Mouse (Mus musculus): ENCODE results near the gene Fam131b.

Gene Fam131b

GRCm38 (mm10) chr6:42355794-42356600, 31.6 kb upstream of the Fam131b start:
- no peak for DNase-seq (ENCODE audit: extremely low spot score, low read depth, low spot score)

DNA sequence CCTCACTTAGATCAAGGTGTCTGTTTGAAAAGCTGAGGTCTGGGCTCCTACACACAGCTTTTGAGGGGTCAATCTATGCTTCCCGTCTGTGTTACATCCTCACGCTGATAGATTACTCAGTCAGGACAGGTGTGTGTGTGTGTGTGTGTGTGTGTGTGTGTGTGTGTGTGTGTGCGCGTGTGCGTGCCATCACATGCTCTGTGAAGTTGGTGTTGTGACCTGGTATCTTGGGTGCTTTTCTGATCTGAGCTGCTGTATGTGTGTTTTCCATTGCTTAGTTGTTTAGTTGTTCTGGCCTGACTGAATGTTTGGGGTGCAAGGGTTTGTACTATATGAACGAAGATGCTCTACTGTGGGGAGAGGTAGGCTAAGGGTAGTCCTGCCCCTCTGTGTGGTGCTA, 30.9 kb upstream of the Fam131b start:
- no peak for DNase-seq (ENCODE audit: extremely low spot score, low read depth, low spot score)

- DNase-seq (ENCODE audit: extremely low spot score, low read depth, low spot score), result no peak
Measured at GRCm38 (mm10) chr6:42354076-42355019, 29.9 kb upstream of the Fam131b start.

- DNase-seq (ENCODE audit: extremely low spot score, low read depth, low spot score), result no peak
Measured at GRCm38 (mm10) chr6:42353180-42353579, 28.7 kb upstream of the Fam131b start.

DNA sequence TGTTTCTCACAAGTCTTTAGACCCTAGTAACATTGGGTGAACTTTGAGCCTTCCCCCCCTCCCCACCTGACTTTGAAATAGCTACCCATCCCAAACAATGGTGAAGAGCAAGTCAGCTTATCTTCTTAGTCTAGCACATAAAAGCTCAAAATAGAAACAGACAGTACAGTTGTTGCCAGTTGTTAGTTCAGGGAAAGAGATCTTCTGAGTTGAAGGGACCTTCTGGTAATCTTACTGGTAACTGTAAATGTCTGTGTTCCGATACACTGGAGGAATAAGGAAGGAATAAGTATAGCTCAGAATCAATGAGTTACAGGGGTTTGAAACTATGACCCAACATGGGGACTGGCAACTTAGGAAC, 28.0 kb upstream of the Fam131b start:
- no peak for DNase-seq (ENCODE audit: extremely low spot score, low read depth, low spot score)

DNA sequence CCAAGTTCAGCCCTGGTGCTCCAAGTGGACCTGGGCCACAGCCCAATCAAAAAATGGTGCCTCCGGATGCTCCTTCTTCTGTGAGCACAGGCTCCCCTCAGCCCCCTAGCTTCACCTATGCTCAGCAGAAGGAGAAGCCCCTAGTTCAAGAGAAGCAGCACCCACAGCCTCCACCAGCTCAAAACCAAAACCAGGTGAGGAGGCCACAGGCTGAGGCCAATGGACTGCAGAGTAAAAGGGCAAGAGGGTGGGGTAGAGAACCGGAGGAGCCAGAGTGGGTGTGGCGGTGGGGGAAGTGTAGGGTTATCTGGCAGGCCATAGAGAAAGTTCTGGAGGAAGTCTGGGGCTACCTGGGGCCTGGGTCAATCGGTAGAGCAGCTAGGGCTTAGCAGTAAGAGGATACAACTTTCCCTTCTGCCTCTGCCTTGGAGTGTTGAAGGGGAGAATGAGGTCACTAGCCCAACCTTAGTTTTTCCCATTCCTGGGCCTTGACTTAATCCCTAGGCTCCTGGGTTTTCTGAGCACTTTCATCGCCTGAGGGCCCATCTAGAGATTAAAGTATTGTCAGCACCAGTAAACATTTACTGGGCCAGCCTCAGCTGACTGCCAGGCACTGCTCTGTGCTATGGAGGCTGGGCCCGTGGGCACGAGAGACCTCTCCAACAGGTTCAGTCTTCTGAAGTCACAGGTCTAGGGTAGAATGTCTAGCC, 27.5 kb upstream of the Fam131b start:
- no peak for DNase-seq (ENCODE audit: extremely low spot score, low read depth, low spot score)

- DNase-seq (ENCODE audit: extremely low spot score, low read depth, low spot score), result no peak
Measured at GRCm38 (mm10) chr6:42350968-42351775, 26.7 kb upstream of the Fam131b start.

DNA sequence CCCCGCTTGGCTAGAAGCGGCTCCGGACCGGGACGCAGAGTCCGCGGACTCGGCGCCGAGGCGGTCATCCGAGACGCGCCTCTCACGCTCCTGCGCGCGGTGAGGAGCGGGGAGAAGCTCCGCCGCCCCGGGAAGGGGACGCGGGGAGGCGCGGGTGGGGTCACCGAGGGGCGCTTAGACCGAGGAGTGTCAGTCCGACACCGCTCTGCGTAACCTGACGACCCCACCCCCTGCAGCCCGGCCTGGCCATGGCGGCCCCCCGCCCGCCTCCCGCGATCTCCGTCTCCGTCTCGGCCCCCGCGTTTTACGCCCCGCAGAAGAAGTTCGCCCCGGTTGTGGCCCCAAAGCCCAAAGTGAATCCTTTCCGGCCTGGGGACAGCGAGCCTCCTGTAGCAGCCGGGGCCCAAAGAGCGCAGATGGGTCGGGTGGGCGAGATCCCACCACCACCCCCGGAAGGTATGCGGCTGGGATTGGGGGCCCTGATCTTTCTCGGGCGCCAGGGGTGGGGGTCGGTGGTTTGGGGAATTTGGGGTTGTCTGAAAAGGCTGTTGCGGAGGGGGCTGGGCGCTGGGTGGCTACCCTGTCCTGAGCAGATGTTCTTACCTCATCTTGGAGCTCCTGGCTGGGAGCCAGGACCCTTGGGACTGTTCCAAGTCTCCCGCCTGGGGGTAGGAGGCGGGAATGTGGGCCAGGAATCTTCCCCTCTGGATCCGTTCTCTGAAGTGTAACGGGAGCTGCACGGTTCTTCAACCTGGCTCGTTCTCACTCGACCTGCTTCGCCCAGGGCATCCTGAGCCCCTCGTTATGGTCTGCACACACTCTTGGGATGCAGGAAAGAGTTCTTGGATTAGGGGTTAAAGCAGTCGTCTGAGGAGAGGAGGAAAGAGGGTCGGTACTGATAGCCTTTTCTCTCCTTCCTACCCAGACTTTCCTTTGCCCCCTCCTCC, 25.9 kb upstream of the Fam131b start:
- no peak for DNase-seq (ENCODE audit: extremely low spot score, low read depth, low spot score)

GRCm38 (mm10) chr6:42349426-42350020, 25.1 kb upstream of the Fam131b start, which contains the start of gene Zyx:
Zyx (plus strand) TSS chr6:42349630.
- DNase-seq (ENCODE audit: extremely low spot score, low read depth, low spot score), result peak; percentile 39

DNA sequence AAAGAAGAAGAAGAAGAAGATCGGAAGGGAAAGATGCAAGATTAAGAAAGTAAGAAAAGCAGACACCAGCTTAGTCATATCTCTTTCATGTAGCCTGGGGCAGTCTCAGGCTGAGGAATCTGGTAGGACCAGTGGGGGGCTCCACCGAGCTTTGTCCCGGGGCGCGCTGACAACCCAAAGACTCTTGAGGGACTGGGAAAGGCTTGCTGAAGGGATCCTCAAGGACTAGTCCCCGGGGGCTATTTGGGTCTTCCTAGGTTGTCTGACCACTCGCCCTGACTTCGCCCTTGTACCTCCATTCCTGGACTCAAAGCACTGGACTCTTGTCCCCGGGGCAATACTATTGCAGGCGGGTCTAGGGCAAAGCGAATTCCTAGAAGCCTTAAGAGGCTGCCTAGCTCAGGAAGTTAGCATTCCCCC, 24.6 kb upstream of the Fam131b start:
- DNase-seq (ENCODE audit: extremely low spot score, low read depth, low spot score), result no peak

DNA sequence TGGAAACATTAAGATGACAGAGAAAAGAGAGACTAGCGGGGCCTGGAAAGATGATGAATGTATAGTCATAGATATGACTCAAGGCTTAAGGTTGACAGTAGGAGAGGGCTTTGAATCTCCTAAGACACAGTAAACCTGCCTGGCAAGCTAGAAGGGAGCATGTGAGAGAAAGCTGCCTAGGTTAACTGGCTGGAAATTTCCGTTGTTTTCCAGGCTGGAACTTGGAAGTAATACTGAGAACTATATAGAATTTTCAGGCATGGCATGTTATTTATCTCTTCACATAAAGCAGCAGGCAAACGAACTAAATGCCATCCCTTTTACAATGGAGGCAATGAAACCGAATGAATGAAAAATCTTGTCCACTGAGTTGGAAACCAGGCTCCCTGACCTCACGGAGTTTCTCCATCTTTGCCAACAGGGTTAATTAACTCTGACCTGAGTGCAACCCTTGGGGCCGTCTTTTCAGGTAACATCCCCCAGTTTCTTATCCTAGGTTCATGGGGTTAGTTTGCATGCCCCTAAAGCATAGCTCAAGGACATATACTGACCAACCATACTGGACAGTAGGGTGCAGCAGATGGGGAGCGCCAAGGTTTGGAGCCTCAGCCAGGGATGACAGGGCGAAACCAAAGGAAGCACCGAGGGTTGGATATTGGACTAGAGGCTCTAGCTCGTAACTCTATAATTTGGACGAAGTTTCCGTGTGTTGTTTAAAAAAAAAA, 24.0 kb upstream of the Fam131b start:
- no peak for DNase-seq (ENCODE audit: extremely low spot score, low read depth, low spot score)

DNA sequence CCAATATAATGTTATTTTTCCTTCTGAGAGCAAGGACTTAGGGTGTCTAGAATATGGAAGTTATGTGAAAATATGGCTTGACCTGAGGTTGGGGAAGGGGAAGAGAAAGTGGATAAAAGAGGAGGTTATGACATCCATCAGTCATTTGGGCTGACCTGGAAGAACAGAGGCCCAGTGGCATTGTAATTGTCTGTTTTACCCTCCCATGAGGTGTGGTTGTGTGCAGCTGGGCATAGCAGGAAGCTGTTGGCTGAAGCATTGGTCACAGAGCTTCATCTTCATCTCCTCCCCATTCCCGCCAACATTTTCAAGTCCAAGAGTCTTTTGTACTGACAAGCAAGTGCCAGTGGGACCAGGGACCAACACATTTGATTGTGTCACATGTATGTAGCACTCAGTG, 19.8 kb upstream of the Fam131b start:
- no peak for DNase-seq (ENCODE audit: extremely low spot score, low read depth, low spot score)

GRCm38 (mm10) chr6:42343361-42344120, 19.1 kb upstream of the Fam131b start:
- no peak for DNase-seq (ENCODE audit: extremely low spot score, low read depth, low spot score)

DNA sequence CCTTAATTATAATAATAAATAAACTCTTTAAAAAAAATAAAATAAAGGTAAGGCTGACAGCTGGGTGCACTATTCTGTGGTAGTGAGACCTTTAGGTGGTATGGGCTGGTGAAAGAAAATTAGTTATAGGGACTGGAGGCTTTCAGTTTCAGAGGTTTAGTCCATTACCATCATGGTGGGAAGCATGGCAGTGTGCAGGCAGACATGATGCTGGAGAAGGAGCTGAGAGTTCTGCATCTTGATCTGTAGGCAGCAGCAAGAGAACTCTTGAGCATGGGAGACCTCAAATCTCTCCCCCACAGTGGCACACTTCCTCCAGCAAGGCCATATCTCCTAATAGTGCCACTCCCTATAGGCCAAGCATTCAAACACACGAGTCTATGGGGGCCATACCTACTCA, 17.7 kb upstream of the Fam131b start:
- no peak for DNase-seq (ENCODE audit: extremely low spot score, low read depth, low spot score)

DNA sequence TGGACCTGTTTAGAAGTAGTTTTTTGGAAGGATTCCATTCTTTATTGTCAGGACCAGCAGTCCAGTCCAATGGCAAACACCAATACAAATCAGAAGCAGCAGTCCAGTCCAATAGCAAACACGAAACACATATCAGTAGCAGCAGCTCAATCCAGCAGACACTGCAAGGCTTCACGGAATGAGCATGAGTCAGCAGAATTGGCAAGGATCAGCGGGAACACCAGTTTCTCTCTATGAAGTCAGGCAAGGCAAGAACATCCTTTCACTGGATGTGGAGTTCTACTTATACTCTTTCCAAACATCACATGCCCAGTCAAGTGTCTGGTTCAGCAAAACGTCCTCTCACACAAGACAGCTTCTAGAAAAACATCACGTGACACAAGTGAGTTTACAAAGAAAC, 15.5 kb upstream of the Fam131b start:
- DNase-seq (ENCODE audit: extremely low spot score, low read depth, low spot score), result no peak

DNA sequence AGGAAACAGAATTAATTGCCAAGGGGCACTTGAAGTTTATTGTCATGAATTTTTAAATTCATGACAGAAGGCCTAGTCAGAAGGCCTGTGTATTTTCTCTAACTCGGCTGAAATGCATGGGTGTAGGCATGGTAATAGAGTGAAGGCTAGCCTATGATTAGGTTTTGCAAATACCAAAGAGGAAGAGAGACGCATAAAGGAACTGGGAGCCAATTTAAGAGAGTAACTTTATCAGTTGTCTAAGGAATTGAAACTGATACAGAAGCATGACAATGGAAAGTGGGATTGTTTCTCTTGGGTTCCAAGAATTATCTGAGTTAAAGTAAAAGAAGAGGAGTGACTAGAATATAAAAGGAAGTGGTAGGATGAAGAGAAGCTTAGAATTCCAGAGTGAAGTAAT, 14.7 kb upstream of the Fam131b start:
- no peak for DNase-seq (ENCODE audit: extremely low spot score, low read depth, low spot score)

- DNase-seq (ENCODE audit: extremely low spot score, low read depth, low spot score), result no peak
Measured at GRCm38 (mm10) chr6:42330946-42331345, 6.5 kb upstream of the Fam131b start.

- DNase-seq (ENCODE audit: extremely low spot score, low read depth, low spot score), result no peak
Measured at GRCm38 (mm10) chr6:42330216-42330615, 5.8 kb upstream of the Fam131b start.
